Mouse (Mus musculus) Patski (cell line): ENCODE measurements around the gene Suds3. TPM values are rescaled to one million over a fixed set of nuclear protein-coding genes. Genes with fewer than 3 reads are reported as not detected.

Source experiments
- ATAC-seq: fragments of 100-300 bp; one replicate; pipeline ENCODE4 v1.8.0; 2021
- CTCF ChIA-PET: fragments of 350-600 bp; sonication (Branson Sonifier 250); formaldehyde crosslinking; loops from one replicate; lab custom pipeline; 2022; ENCODE audit warnings: inconsistent platforms; lab: Charles Lee
- POLR2A ChIA-PET: fragments of 350-600 bp; sonication (Branson Sonifier 250); formaldehyde crosslinking; loops from one replicate; lab custom pipeline; 2022; ENCODE audit warnings: antibody characterized with exemption, inconsistent platforms; lab: Charles Lee
- DNase-seq: peaks from one replicate; pipeline ENCODE4 v3.0.0-alpha.2; 2011; ENCODE audit warnings: low read depth, low spot score
- H3K27me3 ChIP-seq: fragments of 371-371 bp; one replicate; pipeline ENCODE4 v1.5.1; 2021
- CTCF ChIP-seq: fragments of 100-300 bp; IDR thresholded peaks from one replicate; pipeline ENCODE4 v1.5.1; 2021
- in situ Hi-C: fragments of 300-500 bp; cut with MboI; formaldehyde crosslinking; loops from 3 replicates; pipeline ENCODE4 v1.11.1; 2018; ENCODE audit warnings: low pct_unique_long_range_greater_than_20kb, mixed read lengths
- polyA plus RNA-seq: library from polyadenylated mRNA; unstranded; gene quantifications from one replicate; pipeline ENCODE4 v1.2.3, GENCODE M21; 2021

Gene Suds3
- polyA plus RNA-seq, 1 experiment from 2014 or later: 113 TPM

GRCm38 (mm10) chr5:117103194-117103929 is 12.6 kb downstream of the Suds3 start:
- TF ChIP-seq CTCF: no peak
- DNase-seq: no peak
- ChIA-PET CTCF (interaction anchor here (0.9 to 1.5 kb wide), 2 partner anchors 9 to 10 kb away, joined by 3 read pairs; no protein-coding TSS in a partner anchor), POLR2A (no interaction called here)
- H3K27me3 ChIP-seq: no peaks in the 10 kb centered on the region
- no peak for ATAC-seq
- in situ Hi-C loops: loop anchor here (5.0 kb wide), 1 partner anchor 871 kb away; no protein-coding TSS in a partner anchor

GRCm38 (mm10) chr5:117099742-117100141 is 16.2 kb downstream of the Suds3 start:
- no peak for ATAC-seq
- ChIA-PET POLR2A (no interaction called here), CTCF (no interaction called here)
- TF ChIP-seq CTCF: no peak
- no peaks in the 10 kb centered on the region for H3K27me3 ChIP-seq
- in situ Hi-C loops: loop anchor here (5.0 kb wide), 1 partner anchor 867 kb away; no protein-coding TSS in a partner anchor
- DNase-seq: no peak

DNA sequence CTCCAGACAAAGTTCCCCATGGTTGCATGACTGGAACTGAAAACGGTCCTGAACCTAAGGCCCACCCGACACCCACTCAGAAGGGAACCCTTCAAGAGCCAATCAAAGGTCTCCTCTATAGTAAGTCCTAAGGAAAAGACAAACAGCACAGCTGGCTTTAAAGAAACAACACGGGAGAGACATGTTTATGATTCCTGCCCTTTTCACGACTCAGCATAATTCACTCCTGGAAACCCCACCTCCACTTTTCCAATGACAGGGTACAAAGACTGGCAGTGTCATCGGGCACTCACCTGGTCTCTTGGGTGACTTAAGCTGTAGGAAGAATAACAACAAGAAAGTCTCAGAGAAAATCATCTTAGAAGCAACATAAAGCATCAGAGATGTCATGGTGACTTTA is 16.9 kb downstream of the Suds3 start:
- TF ChIP-seq CTCF: no peak
- no peak for ATAC-seq
- in situ Hi-C loops: no loop called here
- ChIA-PET CTCF (no interaction called here), POLR2A (no interaction called here)
- DNase-seq: no peak
- no peaks in the 10 kb centered on the region for H3K27me3 ChIP-seq

GRCm38 (mm10) chr5:117096716-117097115 is 19.2 kb downstream of the Suds3 start:
- TF ChIP-seq CTCF: peak; percentile 94
- DNase-seq (no peak), ATAC-seq (no peak)
- H3K27me3 ChIP-seq: no peaks in the 10 kb centered on the region
- ChIA-PET POLR2A (no interaction called here), CTCF (interaction anchor here (1.2 to 1.6 kb wide), 3 partner anchors 10 to 194 kb away, joined by 3 to 4 read pairs (median 3); no protein-coding TSS in a partner anchor)
- in situ Hi-C loops: no loop called here

DNA sequence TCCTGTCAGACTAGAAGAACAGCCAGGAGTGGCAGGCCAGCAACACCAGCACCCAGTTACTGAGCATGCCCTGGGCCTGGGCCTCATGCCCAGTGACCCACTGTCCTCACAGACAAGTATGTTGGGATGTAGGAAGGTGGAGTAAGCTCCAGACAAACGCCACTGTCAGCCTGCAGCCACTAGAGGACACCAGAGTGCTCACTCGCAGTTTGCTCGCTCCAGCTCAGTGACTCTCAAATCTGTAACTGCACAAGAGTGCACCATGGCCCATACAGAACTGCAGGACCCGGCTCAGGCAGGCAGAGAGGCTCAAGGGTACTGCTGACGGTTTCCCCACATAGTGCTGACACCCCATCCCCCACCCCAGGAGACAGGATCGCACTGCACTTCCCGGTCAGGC is 21.5 kb downstream of the Suds3 start:
- H3K27me3 ChIP-seq: no peaks in the 10 kb centered on the region
- ATAC-seq (peak; percentile 48), DNase-seq (no peak)
- ChIA-PET CTCF (interaction anchor here (0.7 to 1.2 kb wide), 2 partner anchors 10 to 211 kb away, joined by 3 to 4 read pairs; no protein-coding TSS in a partner anchor), POLR2A (no interaction called here)
- in situ Hi-C loops: no loop called here
- no peak for TF ChIP-seq CTCF

GRCm38 (mm10) chr5:117089786-117090185 is 26.1 kb downstream of the Suds3 start:
- DNase-seq (no peak), ATAC-seq (peak; percentile 26)
- in situ Hi-C loops: loop anchor here (5.0 kb wide), 1 partner anchor 967 kb away; no protein-coding TSS in a partner anchor
- ChIA-PET CTCF (no interaction called here), POLR2A (no interaction called here)
- no peak for TF ChIP-seq CTCF
- H3K27me3 ChIP-seq: no peaks in the 10 kb centered on the region

GRCm38 (mm10) chr5:117089147-117089546 is 26.8 kb downstream of the Suds3 start:
- DNase-seq (no peak), ATAC-seq (no peak)
- no peak for TF ChIP-seq CTCF
- no peaks in the 10 kb centered on the region for H3K27me3 ChIP-seq
- CTCF ChIA-PET: interaction anchor here (0.7 kb wide), 1 partner anchor 38 kb away, joined by 3 read pairs; no protein-coding TSS in a partner anchor
- in situ Hi-C loops: loop anchor here (5.0 kb wide), 1 partner anchor 967 kb away; no protein-coding TSS in a partner anchor
- POLR2A ChIA-PET: no interaction called here

DNA sequence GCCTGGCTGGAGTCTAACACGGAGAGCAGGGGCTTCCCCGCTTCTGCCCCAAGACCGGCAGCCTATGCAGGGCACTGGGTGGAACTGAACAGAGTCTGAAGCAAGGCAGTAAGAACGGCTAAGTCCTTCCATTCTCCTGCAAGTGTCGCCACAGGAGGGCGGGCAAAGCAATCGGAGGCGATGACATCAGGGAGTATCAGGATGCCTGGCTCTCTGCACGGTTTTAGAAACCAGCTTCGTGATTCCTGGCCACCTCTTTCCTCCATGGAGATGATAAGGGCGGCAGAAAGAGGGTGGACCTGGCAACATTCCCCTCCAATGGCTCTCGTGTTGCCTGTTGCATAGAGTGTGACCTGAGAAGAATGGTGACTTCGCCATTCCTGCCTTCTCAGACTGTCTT is 28.2 kb downstream of the Suds3 start:
- no peak for TF ChIP-seq CTCF
- in situ Hi-C loops: loop anchor here (5.0 kb wide), 1 partner anchor 965 kb away; no protein-coding TSS in a partner anchor
- CTCF ChIA-PET: no interaction called here
- no peak for DNase-seq
- POLR2A ChIA-PET: no interaction called here
- ATAC-seq: peak; percentile 58
- H3K27me3 ChIP-seq: no peaks in the 10 kb centered on the region

DNA sequence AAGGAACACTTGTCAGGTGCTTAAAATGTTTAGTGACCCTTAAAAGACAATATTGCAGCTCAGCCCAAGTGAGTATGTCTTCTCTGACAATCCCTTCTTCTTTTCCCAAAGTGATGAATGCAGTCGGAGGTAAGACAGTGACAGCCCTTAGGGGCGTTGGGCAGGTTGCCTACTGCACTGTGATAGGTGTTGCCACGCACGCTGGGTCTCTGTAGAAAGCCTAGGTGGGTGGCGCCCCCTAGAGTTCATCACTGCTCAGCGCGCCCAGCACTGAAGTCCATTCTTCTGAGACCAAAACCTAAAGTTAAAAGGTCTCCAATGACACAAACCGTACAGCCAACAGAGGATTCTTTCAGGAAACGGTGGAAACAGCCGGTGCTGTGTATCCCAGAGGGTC is 46.4 kb downstream of the Suds3 start:
- ChIA-PET CTCF (interaction anchor here (0.6 to 2.0 kb wide), 4 partner anchors 8 to 45 kb away, joined by 3 to 4 read pairs (median 4); no protein-coding TSS in a partner anchor), POLR2A (no interaction called here)
- no peak for DNase-seq
- TF ChIP-seq CTCF: peak; percentile 75
- in situ Hi-C loops: no loop called here
- ATAC-seq: peak; percentile 58
- H3K27me3 ChIP-seq: peaks cover 3% of the 10 kb centered on the region

DNA sequence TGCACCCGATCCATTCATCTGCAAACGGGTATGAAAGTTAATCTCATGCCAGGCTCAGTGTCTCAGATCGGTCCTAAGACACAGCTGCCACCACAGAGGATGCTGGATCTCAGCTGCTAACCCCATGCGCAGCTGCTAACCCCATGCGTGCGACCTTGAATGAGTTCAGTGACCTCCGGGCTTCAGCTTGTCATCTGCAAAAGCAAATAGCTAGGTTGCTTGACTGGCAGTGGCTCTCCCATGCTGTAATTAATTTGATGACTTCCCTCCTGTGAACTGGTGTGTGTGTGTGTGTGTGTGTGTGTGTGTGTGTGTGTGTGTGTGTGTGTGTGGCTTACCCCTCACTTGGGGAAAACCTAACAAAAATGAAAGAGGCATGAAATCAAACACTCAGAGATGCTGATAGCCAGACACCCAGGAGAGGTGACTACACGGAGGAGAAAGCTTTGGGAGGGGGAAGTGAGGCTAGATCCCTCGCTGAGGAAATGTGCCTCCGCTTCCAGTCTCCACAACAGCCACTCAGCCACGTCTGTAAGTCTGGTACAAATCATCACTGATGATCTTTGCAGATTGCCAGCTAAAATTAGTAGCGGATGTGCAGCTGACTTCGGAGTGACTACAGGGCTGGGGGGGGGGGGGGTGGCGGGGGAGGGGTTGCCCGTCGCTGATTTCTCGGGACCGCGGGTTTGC is 47.0 kb downstream of the Suds3 start:
- ChIA-PET CTCF (interaction anchor here (0.6 to 2.0 kb wide), 4 partner anchors 9 to 44 kb away, joined by 3 to 4 read pairs (median 4); no protein-coding TSS in a partner anchor), POLR2A (interaction anchor here (0.6 kb wide), 1 partner anchor 343 kb away, joined by 4 read pairs; no protein-coding TSS in a partner anchor)
- no peak for ATAC-seq
- H3K27me3 ChIP-seq: no peaks in the 10 kb centered on the region
- no peak for TF ChIP-seq CTCF
- no peak for DNase-seq
- in situ Hi-C loops: no loop called here
